Mouse (Mus musculus) cerebellum, adult 18-20 months (tissue): ENCODE data around the gene Mthfd2.

Experiments used
- DNase-seq, 2 experiments: peaks; one replicate each; pipeline ENCODE4 v3.0.0; 2021

The Mthfd2 gene

DNA sequence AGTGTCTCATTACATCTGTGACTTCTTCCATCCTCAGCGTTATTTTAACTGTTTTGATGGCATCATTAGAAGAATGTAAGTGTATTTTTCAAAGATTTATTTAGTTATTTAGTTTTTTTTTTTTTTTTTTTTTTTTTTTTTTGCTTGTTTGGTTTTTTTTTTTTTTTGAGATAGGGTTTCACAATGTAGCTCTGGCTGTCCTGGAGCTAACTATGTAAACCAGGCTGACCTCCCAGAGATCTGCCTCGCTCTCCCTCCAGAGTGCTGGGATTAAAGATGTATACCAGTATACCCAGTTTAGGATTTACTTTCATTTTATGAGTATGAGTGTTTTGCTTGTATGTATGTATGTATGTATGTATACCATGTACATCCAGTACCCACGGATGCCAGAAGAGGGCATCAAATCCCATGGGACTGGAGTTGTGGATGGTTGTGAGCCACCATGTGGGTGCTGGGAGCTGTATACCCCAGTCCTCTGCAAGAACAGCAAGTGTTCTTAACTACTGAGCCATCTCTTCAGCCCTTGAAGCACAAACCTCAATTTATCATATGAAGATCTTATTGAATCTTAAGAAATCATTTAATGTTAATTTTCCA, 2.0 kb upstream of the Mthfd2 start:
- DNase-seq, result no peak

DNA sequence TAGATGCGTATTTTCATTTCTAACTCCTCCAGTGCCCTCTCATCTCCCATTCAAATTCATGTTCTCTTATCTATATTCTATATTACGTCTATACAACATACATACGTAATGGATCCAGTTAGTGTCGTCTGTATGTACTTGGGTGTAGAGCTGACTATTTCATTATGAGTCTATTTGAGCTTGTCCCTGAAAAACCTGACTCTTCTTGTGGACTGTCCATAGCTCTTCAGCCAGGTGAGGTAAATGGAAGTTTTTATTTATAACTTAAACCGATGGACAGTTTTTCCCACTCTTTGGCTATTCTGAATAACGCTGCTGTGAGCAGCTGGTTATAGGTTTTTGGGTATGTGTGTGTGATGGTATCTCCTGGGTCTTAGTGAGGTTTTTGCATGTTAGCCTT, 1.1 kb upstream of the Mthfd2 start:
- DNase-seq, result no peak

DNA sequence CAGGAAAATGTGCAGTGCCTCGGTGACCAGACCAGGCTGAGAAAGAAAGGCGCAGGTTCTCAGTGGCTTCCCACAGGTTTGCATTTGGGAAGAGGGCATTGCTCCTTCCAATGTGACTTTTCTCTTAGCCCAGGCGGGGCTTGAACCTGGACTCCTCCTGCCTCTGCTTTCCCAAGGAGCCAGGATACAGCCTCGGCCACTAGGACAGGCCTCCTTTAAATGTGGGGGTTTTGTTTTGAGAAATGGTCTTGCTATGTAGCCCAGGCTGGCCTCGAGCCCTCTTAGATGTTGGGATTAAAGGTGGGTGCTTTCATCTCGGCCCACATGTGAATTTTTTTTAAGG, 657 bp upstream of the Mthfd2 start:
- DNase-seq, result no peak

DNA sequence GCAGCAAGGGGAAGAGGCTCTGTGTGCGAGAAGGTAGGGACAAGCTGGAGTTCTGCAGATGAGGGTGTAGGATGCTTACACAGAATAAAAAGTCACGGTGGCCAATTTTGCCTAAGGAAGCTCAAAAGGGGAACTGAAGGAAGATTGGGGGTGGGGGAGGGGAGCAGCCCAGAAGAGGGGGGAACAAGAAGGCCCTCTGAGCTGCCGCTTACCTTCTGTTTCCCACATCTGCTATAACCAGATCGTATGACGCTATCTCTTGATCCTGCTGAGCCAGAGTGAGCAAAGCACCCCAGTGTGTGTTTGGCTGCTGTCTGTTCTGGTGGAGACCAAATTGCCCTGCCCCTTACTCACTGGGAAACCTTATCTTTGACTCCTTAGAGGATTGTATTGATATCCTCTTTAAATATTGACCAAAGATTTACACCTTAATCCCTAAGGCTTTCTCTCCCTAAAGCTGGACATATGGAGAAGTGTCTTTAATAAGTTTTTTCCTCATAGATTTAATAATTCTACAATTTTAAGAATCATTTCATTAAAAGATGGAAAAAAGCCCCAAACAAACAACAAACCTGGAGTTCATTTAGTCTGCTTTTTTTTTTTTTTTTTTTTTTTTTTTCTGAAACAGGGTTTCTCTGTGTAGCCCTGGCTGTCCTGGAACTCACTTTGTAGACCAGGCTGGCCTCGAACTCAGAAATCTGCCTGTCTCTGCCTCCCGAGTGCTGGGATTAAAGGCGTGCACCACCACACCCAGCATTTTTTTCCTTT, 1.9 kb downstream of the Mthfd2 start:
- DNase-seq, result no peak

DNA sequence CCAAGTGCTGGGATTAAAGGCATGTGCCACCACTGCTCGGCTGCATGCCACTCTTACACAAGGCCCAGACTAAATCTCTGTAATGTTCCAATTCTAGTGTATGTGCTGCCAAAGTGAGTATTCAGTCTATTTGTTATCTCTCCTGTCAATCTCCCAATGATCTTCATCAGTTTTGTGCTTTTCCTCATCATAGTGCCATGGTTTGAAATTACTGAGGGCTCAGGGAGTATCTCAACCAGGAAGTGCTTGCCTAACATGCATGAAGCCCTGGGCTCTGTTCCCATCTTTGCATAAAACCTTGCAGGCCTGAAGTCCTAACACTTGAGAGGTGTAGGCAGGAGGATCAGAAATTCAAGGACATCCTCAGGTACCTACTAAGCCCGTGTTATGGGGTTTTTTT, 2.9 kb downstream of the Mthfd2 start:
- DNase-seq, result no peak

DNA sequence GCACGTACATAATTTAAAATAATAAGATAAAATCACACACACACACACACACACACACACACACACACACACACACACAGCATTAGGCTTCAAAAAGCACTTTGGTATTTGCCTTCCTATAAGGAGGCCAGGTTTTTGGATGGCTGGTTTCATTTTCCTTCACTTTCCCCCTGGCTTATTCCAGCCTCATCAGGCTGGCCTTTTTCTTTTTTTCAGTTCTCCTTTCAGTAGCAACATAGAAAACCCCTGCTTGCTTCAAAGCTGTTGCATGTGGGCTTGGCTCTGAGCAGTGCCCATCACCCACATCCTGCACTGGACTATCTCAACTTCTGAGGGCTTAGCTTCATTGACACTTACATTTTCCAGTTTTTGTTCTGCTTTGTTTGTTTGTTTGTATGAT, 3.8 kb downstream of the Mthfd2 start:
- no peak for DNase-seq

DNA sequence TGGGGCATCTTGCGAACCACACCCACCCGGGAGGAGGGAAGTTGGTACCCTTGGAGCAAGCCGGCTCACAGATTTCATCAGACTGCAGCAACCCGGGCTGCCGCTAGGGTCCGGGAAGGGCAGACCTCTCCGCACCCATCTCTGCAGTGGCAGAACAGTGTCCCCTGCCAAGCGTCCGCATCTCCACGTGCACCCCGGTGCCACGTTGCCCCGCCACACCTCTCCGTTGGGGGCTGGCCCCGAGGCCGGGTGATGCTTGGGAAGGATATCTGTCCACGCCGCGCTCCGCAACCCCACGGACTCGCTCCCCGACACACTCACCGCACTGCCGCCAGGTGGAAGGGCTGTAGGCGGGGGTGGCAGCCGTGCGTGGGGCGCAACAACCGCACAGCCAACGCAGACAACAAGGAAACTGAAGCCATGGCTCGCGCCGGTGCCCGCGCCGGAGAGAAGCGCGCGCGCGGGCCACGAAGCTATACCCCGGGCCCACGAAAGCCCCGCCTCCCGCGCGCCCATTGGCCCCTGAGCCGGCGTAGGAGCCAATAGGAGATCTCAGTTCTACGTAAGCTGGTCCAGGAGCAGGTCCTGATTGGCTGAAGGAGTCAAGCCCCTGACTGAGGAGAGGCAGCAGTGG, 8.5 kb downstream of the Mthfd2 start:
- peak; percentile 93 to 96 for DNase-seq

DNA sequence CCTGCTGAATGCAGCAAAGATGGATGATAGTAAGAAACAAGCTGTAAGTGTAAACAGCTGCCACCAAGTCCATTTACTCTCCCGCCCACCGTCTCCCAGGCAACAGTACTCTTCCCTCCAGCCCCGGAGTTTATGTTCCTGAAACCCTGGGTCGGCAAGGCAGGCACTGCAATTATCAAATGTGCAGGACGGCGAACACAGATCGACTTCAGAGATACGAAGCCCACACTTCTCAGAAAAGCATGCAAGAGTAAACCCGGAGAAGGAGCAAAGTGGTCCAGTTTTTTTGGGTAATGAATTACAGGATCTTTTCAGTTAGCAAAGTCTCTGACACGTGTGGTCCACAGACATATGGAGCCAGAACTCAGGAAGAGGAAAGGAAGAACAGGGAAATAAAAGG, 9.7 kb downstream of the Mthfd2 start:
- no peak for DNase-seq

DNA sequence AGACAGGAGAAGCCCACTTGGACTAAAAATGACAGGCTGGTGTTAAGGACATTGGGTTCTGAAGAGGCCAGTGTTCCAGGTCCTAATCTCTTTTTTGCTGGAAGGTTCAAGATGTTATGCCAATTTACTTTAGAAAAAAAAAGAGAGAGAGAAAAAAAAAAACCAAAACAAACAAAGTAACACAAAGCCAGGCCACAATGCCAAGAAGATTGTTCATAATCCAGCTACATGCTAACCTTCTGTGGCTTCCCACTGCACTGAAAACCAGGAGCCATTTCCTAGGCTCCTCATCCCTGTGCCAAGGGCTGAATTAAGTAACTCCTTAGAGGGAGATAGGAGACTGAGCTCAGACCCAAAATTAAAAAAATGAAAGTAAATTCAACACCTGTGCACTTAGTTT, 10.4 kb downstream of the Mthfd2 start:
- DNase-seq, result no peak

DNA sequence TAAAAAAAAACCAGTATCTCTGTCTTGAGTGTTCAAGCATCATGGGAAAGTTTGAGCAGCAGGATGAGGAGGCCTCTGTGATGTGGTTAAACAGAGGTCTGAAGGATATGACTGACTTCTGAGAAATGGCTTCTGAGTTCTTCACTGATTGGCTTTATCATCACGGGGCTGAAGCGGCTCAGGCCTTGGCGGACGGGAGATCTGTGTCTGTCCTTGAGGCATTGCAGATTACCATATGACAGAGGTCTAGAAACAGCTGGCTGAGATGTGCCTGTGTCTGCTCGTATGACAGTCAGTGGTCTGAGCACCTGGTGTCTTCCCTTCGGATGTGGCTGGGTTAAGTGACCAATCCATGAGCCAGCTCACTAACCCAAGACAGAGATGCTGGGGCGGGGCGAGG, 13.2 kb downstream of the Mthfd2 start:
- no peak for DNase-seq

DNA sequence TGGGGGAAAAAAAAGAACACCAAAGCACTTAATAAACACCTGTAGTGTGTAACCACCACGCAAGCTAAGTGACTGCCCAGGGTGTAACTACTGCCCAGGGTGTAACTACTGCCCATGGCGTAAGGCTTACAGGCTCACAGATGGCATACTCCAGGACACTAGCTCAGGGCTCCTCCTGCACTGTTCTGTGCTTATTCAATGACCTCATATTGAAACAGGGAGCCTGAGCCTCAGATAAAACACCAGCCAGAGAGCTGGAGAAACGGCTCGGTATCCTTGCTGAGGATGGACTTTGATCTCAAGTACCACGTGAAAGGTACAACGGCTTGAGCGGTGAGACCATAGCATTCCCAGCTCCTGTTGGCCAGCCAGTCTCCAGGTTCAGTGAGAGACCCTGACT, 13.7 kb downstream of the Mthfd2 start:
- DNase-seq, result no peak

DNA sequence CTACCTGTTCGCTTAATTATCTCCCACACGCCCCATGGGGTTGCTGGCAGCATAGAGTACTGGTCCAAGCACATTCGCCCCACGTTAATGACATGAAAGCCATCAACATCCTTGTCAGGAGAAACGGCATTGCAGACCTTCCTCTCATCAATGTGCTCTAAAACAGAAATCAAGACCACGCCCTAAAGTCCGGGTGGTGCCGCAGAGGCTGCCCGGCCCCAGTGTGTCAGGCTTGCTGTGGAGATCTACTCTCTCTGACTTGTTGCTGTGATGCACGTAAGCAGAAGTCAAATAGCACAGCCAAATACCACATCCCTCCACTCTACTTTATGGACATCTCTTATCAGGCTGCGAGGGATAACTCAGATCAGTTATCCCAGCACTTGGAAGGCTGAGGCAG, 14.5 kb downstream of the Mthfd2 start:
- no peak for DNase-seq

DNA sequence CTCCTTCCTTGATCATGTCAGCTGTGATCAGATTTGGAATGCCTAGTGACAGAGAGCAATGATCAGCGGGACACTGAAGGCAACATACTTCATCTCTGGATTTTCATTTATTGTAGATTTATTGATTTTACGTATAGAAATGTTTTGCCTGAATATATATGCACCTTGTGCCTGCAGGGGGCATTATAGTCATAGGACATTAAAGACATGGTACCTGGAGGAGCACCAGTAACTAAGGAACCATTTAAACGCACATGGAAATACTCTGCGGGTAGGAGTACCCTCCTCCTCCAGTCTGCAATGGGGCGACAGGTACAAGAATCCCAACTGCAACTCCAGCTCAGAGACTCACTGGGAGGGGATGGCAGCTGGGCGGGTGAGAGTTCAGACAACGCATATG, 16.7 kb downstream of the Mthfd2 start:
- DNase-seq, result no peak

DNA sequence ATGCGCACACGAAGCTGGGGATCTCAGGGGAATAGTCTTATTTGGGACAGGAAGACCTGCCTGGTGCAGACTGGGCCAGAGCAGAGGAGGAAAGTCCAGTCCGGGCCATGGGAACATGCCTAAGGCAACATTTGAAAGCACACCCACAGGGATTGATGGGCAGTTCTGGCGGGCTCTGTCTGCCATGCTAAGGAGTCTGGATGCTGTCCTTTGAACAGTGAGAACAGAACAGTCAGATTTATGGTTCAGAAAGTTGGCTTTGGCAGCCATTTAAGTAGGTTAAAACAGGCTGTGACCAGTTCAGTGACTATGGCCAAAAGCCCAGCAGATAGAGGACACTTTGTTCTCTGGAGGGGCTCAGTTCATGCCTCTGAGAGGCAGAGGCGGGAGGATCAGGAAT, 23.4 kb downstream of the Mthfd2 start:
- DNase-seq, result peak in 1 of 2 experiments; percentile 10

DNA sequence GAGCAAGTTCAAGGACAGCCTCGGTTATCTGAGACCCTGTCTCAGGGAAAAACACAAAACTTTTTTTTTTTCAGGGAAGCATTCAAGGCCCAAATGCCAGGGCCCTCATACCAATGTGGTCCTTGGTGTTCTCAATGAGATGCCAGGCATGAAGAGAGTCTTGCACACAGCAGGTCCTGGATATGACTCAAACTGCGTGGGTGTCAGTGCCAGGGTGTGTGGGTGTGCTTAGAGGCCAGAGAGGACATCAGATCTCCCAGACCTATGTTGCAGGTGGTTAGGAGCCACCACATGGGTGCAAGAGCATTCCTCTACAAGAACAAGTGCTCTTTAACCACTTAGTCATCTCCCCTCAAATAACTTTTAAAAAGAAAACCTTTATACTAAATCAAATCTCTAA, 24.4 kb downstream of the Mthfd2 start:
- DNase-seq, result no peak

DNA sequence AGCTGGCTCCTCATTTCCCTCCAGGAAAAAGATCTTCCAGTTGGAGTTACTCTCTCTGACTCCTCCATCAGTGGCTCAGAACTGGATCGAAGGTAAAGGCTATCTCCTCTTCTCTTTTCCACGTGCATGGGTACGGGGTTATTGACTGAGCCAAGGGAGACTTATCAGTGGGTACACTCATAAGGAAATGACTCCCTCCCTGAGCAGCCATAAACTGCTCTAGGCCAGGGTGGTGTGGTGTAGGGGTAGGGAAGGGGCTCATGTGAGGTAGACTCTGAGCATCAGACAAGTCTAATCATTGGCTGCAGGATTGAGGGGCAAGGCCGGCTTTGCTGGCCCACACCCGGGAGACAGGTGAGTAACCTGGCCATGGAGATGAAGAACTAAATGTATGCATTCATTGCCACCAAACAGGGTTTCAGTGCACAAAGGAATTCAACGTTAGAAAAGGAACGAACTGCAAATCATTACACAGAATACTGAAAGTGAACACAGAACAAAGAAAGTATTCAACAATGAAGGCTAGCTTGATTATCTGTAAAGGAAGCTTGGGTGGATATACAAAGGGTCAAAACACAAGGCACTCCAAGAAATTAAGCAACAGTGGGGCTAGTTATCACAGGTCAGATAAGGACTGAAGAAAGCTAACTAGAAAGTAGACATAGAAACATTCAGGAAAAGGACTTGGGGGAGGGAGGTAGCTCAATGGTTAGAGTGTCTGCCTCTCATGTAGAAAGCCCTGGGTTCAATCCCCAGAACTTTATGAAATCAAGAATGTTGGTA, 25.1 kb downstream of the Mthfd2 start:
- DNase-seq, result no peak

DNA sequence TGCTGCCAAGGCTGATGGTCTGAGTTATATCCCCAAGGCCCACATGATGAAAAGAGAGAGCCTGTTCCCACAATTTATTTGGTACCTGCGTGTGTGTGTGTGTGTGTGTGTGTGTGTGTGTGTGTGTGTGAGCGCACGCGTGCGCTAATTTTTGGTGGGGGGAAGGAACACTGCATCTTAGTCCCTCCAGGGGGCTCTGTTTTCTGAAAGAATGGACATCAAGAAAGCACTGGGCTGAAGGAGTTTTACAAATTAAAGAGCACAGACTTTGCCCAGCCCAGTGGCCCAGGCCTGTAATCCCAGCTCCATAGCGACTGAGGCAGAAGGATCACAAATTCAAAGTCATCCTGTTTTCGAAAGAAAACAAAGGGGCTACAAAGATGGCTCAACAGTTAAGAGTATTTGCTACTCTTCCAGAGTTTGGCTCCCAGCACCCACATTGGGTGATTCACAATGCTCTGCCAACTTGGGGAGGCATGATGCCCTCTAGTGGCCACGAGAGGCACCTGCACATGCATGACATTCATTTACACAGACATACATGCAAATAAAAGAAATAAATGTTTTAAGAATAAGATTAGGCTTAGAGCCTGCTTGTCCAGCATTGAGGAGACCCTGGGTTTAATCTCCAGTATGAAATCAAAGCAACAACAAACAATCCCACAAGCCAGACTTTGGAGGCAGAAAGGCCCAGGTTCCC, 45.3 kb downstream of the Mthfd2 start:
- DNase-seq, result no peak

DNA sequence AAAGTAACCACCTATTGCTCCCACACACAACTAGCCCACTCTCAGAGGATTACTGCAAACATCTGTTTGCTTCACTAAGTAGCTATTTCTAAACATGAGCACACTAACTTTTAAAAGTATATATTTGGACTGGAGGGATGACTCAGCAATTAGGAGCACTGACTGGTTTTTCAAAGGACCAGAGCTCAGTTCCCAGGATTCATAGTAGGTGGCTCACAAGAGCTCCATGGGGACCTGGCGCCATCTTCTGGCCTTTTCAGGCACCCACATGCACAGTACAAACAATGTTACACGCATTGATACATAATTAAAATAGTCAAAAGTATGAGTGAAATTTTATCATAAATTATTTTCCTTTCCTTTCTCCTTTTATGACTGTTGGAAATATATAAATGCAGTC, 46.8 kb downstream of the Mthfd2 start:
- peak in 1 of 2 experiments; percentile 20 for DNase-seq

DNA sequence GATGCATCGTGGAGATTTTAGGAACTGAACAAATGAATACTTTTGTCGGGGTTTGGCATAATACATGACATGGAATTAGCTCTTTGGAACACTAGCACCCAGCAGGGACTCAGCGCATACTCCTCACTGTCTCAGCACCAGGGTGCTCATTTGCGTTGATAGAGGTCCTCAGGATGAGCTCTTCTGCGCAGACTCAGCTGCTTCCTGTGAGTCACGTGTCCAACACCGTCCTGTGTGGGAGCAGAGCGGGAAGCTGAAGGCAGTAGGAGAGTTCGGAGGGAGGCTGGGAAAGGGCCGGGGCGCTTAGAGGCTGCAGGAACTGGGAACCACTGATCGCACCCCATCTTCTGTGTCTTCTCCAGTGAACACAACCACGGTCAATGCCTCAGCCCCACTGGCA, 48.6 kb downstream of the Mthfd2 start:
- DNase-seq, result no peak

DNA sequence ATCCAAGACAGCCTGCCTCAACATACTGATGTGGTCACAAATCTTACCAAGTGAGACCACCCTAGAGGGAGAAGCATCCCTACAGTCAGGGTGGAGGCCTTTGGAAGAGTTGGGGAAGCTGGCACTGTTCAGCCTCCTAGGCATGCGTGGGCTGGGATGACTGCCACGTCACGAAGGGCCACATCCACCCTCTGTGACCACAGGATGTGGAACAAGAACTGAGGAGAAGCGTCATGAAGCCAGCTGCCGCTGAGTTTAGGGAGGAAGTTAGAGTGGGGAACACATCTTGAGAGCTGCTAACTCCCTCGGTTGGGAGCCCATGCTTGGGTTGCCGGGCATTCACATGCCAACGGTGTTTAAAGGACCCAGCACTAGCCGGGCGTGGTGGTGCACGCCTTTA, 52.0 kb downstream of the Mthfd2 start:
- DNase-seq, result no peak

DNA sequence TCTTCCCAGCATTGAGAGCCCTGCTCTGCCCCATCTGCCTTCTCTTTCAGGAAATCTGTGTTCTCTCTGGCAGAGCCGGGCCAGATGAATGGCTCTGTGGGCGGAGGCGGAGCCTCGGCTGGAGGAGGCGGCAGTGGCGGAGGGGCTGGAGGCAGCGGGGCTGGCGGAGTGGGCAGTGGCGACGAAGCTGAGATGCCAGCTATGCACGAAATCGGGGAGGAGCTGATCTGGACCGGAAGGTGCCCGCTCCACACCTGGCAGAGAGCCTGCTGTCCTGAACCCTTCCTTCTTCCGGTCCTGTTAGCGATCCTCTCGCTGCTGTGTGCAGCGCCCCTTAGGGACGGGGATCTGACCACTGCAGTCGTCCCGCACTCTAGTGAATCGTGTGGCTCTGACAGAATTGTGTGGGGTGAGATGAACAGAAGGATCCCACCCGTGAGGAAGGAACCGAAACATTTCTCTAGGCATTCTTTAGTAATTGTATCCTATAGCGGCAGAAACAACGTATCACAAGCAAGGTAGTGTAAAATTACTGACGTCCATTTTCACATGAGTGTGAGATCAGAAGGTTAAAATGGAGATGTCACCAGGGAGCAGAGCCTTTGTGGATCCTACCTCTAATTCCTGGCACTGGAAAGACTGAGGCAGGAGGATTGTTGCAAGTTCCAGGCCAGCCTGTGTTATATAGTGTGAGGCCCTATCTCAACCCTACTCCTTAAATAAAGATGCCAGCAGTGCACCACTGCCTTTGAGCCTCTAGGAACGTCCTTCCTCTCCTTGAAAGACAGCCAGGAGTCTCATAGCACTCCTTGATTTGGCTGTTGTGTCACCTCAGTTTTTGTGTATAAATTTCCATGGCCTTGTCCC, 57.3 kb downstream of the Mthfd2 start:
- peak; percentile 90 to 92 for DNase-seq

DNA sequence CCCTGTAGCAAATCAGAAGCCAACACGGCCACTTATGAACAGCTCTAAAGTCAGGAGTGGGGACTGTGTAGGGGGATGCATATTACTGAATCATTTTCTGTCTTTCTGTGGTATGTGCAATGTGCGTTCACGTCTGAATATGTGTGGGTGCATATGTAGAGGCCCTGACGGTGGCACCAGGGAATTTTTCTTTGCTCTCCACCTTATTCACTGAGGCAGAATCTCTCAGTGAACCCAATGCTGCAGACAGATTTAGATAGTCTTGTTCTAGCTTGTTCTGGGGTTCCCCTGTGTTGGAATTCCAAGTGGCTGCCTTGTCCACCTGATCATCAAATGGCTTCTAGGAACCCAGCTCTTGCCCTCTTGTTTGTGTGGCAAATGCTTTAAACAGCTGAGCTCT, 58.1 kb downstream of the Mthfd2 start:
- peak in 1 of 2 experiments; percentile 16 for DNase-seq
